Mouse (Mus musculus) gastrocnemius, postnatal 4 days (tissue): ENCODE data around the gene Cage1. TPM values are rescaled to one million over a fixed set of nuclear protein-coding genes. Genes with fewer than 3 reads are reported as not detected.

Experiments
- DNase-seq, 2 experiments: peaks; one replicate each; pipeline ENCODE4 v3.0.0; 2021 to 2022; ENCODE audit warnings: low spot score in 2 of 2, mixed read lengths in 2 of 2
- long read RNA-seq, 2 experiments: library from polyadenylated mRNA; stranded (forward); transcript quantifications; one replicate each; pipeline ENCODE4 v2.0.0; 2021
- total RNA-seq, 2 experiments: library from RNA; stranded (reverse); gene quantifications; 2 replicates each; pipeline ENCODE4 v1.2.3; 2021

The Cage1 gene
- 1 to 10 TPM; 1.5 to 2.3 TPM for total RNA-seq
- long read RNA-seq, experiment 1, partial matches to known transcripts: 1 of 4 reads
- long read RNA-seq, experiment 1, other reads (novel, unspliced or antisense): 2 of 4 reads
- long read RNA-seq, experiment 2, partial matches to known transcripts: 0 of 5 reads
- long read RNA-seq, experiment 2, other reads (novel, unspliced or antisense): 4 of 5 reads

GRCm38 (mm10) chr13:38037044-38037687 lies at the start of gene Cage1:
Gene Cage1 (minus strand): TSS chr13:38037069.
- peak; percentile 92 to 96 for DNase-seq

- no peak for DNase-seq
These were observed 44.3 kb upstream of the Cage1 start for GRCm38 (mm10) chr13:38081161-38081560.

- no peak for DNase-seq
These were observed 43.9 kb upstream of the Cage1 start for GRCm38 (mm10) chr13:38080725-38081124.

DNA sequence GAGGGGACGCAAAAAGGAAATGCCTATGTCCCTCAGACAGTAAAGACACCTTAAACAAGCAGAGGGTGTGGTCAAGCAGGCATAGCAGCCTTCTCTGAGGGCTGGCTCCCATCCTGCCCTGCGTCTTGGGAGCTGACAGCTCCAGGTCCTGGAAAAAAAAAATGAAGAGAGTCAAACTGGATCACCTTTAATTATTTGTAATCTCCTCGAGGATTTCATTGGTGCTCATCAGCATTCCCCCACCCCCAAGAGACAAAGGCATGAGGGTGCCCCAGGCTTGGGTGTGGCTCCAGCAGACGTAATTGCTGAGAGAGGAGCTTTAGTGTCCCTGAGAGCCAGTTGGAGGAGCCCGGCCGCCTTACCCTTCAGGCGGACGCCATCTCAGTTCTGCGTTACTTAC lies 43.1 kb upstream of the Cage1 start:
- DNase-seq: no peak

DNA sequence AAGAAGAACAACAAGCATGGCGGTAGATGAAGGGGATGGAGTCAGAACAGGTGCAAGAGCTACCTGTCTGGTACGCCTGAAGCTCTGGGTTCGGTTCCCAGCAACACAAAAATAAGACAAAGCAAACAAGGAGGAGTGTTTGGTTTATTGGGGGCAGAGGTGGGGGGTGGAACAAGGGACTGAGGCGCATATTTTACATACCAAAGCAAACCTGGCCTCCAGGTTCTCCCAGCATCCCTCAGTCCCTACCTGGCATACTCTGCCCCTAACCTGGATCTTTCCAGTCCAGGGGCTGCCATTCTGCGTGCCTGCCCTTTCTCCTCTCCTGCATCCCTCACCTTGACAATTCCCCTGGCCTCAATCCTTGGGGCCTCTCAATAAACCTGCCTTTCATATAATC lies 42.5 kb upstream of the Cage1 start:
- DNase-seq: no peak

DNA sequence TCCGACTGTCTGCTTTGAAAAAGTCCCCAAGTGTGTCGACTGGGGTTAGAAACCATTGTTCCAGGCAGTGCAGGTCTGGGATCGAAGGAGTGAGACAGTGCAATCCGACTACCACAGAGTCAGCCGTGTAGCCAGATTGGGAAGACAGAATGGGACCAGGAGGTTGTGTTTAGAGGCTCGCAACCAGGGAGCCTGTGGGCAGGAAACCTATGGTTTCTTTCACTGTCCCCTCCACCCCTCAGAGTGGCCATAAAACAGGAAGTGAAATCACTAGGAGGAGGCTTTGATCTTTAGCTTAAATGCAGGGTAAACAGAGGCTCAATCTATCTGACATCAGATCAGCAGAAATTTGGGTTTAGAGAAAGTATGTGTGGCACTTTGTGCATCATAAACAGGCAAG lies 42.0 kb upstream of the Cage1 start:
- DNase-seq: no peak

DNA sequence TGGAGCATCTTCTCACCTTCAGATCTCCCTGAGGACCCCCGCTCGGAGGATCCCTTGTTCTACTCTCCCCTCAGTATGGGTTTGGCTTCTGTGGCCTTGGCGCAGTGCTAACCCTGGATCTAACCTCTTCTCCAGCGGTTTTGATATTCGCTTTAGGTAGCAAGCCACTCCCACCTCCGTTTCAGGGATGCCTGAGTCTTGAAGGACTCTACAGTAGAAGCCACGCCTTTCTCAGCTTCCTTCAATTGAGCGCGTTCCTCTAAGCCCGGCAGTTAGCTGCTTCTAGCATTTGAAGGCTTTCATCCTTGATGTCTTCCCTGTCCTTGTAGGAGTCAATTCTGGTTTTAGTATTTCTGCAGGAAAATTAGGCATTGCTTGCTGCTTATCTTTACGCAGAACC lies 40.2 kb upstream of the Cage1 start:
- DNase-seq: no peak

GRCm38 (mm10) chr13:38074404-38074803 lies 37.5 kb upstream of the Cage1 start:
- no peak for DNase-seq

DNA sequence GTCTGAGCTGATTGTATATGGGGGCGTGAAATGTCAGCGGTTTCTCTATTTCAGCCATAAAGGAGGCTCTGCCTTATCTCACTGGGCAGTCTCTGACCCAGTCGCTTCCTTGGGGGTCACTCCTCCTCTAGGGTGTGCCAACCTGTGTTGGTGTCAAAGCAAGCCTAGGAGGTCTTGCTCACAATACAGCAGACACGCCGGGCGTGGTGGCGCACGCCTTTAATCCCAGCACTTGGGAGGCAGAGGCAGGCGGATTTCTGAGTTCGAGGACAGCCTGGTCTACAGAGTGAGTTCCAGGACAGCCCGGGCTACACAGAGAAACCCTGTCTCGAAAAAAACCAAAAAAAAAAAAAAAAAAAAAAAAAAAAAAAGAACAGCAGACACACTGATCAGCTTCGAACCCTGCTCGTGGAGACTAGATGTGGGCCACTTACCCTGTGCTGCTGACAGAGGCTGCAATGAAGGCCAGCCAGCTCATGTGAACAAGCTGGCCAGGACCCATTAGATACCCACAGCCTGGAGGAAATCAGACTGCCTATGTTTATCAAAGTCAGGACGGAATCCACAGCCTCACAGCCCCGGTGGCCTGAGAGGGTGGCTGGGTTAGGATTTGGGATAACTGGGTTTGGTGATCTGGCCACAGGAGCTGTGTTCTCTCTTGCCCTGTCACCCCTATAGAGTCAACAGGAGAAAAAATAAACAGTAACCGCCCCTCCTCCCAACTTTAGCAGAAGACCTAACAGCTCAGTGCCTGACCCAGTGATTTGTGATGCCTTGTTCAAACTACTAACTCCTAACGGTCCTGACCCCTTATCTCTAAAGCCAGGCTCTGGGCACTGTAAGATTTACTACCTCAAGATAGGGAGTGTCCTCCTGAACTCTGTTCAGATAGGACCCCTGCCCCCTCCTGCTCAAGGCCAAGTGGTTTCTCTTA lies 36.8 kb upstream of the Cage1 start:
- no peak for DNase-seq

DNA sequence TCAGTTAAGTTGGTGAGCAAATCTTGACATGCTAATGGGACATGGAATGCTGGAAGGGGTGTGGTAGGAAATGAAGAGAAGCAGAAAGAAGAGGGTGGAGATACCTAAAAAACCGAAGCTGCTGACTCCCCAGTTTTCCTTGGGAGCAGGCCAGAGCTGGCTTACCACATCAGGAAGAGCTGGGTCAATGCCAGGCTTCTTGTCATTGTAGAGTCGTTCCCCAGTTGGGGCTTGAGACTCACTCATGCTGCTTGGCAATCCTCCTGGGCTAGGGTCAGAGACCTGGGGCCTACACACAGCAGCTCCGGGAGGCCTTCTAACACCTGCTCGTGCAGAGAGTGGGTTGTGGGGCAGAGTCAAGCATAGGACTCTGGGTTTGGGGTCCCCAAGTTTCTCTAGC lies 34.1 kb upstream of the Cage1 start:
- no peak for DNase-seq

DNA sequence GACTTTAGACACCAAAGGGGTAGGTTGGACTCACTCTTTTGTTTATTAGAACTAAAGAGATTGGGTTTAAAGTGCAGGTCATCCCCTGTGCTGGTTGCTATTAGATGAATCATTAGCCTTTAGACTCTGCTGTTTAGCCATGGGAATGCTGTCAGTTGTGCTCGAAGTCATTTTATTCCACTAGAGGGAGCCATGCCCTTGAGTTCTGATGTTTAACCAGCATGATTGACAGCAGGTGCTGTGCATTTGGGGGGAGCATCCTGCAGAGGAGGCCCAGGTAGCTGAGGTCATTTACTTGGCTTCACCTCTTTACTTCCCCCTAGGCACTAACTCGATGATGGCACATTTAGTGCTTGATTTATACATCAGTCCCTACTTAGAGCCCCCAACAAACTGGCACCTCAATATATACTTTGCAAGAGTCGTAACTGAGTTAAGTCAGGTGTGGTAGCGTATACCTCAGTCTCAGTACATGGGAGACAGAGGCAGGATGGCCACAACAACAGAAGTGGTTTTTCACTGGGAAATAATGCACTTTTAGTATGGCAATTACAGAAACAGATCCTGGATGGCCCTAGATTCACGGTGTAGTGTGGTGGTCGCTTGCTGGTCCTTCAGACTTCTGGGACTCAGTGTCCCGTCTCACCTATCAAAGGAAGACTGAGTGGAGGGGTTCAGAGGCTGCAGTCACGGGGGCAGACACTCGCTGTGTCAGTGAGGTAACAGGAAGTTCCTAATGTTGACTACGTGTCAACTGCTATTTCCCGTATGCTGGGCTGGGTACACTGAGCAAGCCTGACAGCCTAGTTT lies 28.2 kb upstream of the Cage1 start:
- DNase-seq: no peak

DNA sequence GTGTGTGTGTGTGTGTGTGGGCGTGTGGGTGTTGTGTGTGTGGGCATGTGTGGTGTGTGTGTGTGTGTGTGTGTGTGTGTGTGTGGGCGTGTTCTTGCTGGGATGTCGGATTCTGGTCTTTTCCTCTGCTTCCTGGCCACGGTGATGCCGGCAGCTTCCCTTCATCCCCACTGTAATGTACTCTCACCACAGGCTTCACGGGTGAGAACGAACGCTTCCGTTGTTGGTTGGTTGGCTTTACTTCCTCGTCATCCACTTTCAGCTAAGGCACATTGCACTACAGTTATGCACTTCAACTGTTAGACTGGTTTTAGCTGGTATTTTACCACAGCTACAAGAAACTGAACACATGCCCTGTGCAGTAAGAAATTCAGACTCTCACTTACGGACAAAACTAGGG lies 25.8 kb upstream of the Cage1 start:
- DNase-seq: no peak

GRCm38 (mm10) chr13:38049888-38050287 lies 13.0 kb upstream of the Cage1 start:
- DNase-seq: no peak

DNA sequence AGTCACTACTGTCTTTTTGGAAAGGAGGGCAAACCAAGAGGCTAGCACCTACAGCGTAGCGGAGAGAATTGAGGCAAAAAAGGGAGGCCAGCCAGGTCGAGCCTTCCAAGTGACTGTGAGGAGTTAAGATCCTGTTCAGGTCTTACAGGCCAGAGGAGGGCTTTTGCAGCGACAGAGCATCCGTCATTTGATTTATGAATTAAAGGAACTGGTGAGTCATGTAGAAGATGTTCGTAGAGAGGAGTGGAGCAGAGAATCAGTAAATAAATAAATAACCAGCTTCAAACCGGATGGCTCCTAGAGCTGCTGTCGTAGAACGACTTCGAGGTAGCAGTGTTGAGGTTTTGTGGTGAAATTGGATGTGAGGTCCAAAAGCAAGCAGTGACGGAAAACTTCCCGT lies 942 bp upstream of the Cage1 start:
- no peak for DNase-seq

DNA sequence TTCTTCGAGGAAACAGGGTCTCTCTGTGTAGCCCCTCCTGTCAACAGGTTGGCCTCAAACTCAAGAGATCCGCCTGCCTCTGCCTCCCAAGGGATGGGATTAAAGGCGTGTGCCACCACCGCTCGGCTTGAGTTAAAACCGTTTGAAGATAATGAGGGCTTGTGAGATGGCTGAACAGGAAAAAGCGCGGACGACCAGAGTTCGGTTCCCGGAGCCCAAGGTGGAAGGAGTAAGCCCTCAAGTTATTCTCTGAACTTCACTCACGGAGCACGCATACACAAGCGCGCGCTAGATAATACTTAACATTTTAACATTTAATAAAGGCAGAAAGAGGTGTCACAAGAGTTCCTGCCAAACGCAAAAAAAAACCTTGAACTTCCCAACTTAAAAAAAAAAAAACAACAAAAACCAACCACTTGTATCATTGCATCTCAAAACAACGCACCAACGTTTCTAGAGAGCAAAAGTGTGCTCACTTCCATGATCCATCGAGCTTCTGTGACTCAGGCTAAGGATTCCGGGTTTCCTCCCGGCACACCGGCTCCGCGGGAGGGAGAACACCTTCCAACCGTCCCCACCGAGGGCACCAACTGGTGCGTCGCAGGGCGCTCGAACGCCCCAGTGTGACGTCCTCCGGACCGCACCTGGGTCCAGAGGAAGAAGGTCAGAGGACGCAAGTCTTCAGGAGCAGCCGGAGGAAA lies 376 bp downstream of the Cage1 start, which contains the start of gene Riok1:
TSS of gene Riok1 (plus strand) at position 653 of the 701 bp plus-strand sequence.
- peak in 1 of 2 experiments; percentile 20 for DNase-seq

- no peak for DNase-seq
These were observed 8.5 kb downstream of the Cage1 start for GRCm38 (mm10) chr13:38028407-38028806.

DNA sequence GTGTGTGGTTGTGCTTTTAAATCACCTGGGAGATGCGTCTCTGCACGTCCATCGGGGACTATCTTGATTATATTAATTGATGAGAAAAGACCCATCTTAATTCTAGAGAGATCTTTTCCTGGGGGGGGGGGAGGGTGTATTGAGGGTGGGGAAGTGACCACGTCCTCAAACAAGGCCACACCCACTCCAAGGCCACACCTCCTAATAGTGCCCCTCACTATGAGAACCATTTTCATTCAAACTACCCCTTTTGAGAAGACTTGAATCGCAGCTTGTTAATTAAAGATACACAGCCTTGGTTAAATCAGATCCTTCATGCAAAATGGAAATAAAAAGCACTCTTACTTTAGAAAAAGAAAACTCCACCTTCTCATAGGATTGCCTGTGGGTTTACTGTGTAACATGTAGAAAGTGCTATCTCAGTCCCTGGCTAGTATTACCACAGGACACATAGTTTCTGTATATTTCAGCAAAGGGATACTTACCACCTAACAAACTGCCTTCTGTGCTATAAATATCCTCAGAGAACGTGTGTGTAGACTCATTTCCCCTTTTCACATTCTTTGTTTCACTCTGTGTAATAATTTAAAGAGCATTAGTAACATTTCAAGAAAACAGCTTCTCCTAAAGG lies 9.1 kb downstream of the Cage1 start:
- DNase-seq: no peak

DNA sequence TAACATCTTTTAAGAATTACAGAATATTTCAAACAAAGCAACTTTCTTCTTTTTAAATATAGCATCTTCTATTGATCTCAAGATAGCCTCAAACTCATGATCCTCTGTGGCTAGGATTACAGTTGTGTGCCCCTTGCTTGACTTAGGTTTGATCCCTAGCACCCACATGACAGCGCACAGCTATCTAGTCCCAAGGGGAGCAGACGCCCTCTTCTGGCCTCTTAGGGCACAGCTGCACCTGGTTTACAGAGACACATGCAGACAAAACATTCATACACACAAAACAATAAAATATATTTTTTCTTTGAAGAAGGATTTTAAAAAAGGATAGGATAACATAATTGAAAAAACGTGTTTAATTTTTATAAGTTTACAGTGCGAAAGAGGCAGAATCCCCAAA lies 11.0 kb downstream of the Cage1 start:
- no peak for DNase-seq

GRCm38 (mm10) chr13:38018791-38019190 lies 18.1 kb downstream of the Cage1 start:
- DNase-seq: no peak

GRCm38 (mm10) chr13:38015591-38015990 lies 21.3 kb downstream of the Cage1 start:
- no peak for DNase-seq
